Mouse (Mus musculus) bone marrow macrophage, adult 2 months (primary cell): Measurements from ENCODE around the gene Itprid1.

Source experiments
- CTCF ChIP-seq: IDR thresholded peaks from 2 replicates; pipeline ENCODE4 v1.5.1; 2012; ENCODE audit warnings: low read depth, mild to moderate bottlenecking, low read length, moderate library complexity
- POLR2A ChIP-seq: IDR thresholded peaks from 2 replicates; pipeline ENCODE4 v1.6.1; 2012; ENCODE audit warnings: mild to moderate bottlenecking, low read depth, low read length, borderline replicate concordance

- TF ChIP-seq CTCF = no peak
- no peak for TF ChIP-seq POLR2A
These were observed 182.9 kb downstream of the Itprid1 start for GRCm38 (mm10) chr6:56019632-56020031.
